Mouse (Mus musculus): ENCODE results near the gene Agpat1.

DNA sequence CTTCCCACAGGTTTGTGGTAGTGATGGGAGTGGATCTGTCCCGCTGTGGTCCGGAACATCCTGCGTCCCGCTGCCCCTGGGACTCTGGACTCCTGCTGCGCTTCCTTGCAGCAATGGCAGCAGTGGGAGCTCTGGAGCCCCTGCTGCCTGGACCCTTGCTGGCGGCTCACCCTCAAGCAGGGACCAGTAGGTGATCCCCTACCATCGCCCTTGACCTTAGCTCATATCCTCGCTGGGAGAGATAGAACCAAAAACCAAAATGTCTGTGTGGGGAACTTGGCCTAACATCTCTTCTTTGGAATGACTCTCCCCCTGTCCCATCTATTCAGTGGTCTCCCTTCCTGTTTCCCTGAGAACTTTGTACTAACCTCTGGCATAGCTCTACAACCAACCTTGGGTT is 20.2 kb upstream of the Agpat1 start:
- TF ChIP-seq CTCF (IDR thresholded peaks at IDR 0.05; ENCODE audit: insufficient read depth, low read length) (no peak), POLR2A (IDR thresholded peaks at IDR 0.05; ENCODE audit: borderline replicate concordance, extremely low read depth, low read depth, low read length) (no peak)

Measured in lung, adult 2 months (tissue).